Mouse (Mus musculus): ENCODE results near the gene Rsph10b.

DNA sequence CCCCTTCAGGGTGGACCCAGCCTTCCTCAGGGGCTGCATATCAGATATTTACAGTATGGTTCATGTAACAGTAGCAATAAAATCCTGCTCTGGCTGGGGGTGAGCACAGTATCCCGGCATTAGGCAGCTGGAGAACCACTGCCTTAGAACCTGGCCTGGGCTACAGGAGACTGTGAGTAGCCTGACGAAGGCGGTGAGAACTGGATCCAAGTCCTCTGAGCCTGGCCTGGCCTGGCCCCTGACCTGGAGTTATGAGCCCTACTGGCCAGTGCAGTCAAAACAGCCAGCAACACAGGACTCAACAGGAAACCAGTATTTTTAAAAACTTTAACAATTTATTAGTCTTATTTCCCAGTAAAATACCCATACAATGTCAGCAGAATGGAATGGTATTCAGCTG is 54.8 kb downstream of the Rsph10b start:
- TF ChIP-seq POLR2A (IDR thresholded peaks at IDR 0.05; ENCODE audit: insufficient read depth, low read depth, low read length): no peak
- no peak for TF ChIP-seq CTCF (IDR thresholded peaks at IDR 0.05; ENCODE audit: insufficient read depth, low read depth, low read length)

All from olfactory bulb, adult 2 months (tissue).